Mouse (Mus musculus) kidney, adult 2 months (tissue): ENCODE results near the gene Lrrc37a.

Experiments
- CTCF ChIP-seq: fragments of 200-500 bp; conservative IDR thresholded peaks from 2 replicates; pipeline ENCODE4 v1.5.1; 2011; ENCODE audit warnings: low read depth, mild to moderate bottlenecking, control low read depth, low read length, moderate library complexity, mixed read lengths; ENCODE audit not compliant: insufficient read depth, insufficient read length
- POLR2A ChIP-seq: fragments of 200-500 bp; IDR thresholded peaks from one replicate; pipeline ENCODE4 v1.6.1; 2011; ENCODE audit warnings: low read depth, low read length, control low read depth

DNA sequence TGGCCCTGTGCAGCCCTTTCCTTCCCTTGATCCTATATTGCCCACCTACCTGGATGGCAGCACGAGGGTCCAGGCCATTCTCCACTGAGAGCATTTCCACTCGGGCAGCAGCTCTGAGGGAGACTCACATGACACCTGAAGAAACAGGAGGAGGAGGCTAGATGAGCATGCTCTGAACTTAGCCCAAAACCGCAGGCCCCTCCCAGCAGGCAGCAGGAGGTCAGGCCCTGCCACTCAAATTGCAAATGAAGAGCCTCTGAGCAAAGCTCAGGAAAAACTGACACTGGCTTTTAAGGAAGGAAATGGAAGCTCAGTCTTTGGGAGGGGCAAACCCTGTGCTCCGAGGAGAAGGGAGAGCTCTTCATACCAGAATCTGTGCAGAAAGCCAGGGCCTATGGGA, 100.6 kb downstream of the Lrrc37a start:
- TF ChIP-seq CTCF (no peak), POLR2A (no peak)
